Mouse (Mus musculus): ENCODE results near the gene Lman1l. TPM values are rescaled to one million over a fixed set of nuclear protein-coding genes. Genes with fewer than 3 reads are reported as not detected.

The Lman1l gene
- polyA plus RNA-seq, 1 experiment = not detected

GRCm38 (mm10) chr9:57656631-57657350 lies 36.2 kb upstream of the Lman1l start:
- H3K27me3 ChIP-seq (ENCODE audit: control insufficient read depth, insufficient read depth, low read length, poor library complexity, severe bottlenecking) = no peaks in the 10 kb centered on the region

GRCm38 (mm10) chr9:57655749-57656148 lies 35.2 kb upstream of the Lman1l start:
- peaks cover 3% of the 10 kb centered on the region for H3K4me1 ChIP-seq (ENCODE audit: control insufficient read depth, insufficient read depth, low read length)
- H3K36me3 ChIP-seq (ENCODE audit: control insufficient read depth, insufficient read depth, low read length, poor library complexity, severe bottlenecking) = no peaks in the 10 kb centered on the region
- peak overlapping the region; percentile 34; the same call in 1 of the 2 replicates for H3K4me3 ChIP-seq (ENCODE audit: low read depth, low read length)
- H3K9ac ChIP-seq (ENCODE audit: low read depth, poor library complexity, severe bottlenecking) = no peak overlapping the region
- TF ChIP-seq EP300 (IDR thresholded peaks at IDR 0.05; ENCODE audit: insufficient read depth, low read depth, low read length) (0 out of 2 replicates have a peak, but pooled peaks have one; percentile 10), CTCF (IDR thresholded peaks at IDR 0.05; ENCODE audit: low read depth, low read length) (peak; percentile 84), POLR2A (IDR thresholded peaks at IDR 0.05; ENCODE audit: insufficient read depth, low read length) (peak; percentile 27)
- H3K9me3 ChIP-seq (replicated peaks; ENCODE audit: control insufficient read depth, insufficient read depth, low read length, poor library complexity, severe bottlenecking) = no peaks in the 10 kb centered on the region
- no peak overlapping the region for H3K27ac ChIP-seq (ENCODE audit: insufficient read depth, low read length)
- no peaks in the 10 kb centered on the region for H3K27me3 ChIP-seq (ENCODE audit: control insufficient read depth, insufficient read depth, low read length, poor library complexity, severe bottlenecking)

More at GRCm38 (mm10) chr9:57656631-57657350, 36.2 kb upstream of the Lman1l start:
- Histone ChIP-seq H3K4me1 (ENCODE audit: control insufficient read depth, insufficient read depth, low read length) (peaks cover 3% of the 10 kb centered on the region), H3K9me3 (replicated peaks; ENCODE audit: control insufficient read depth, insufficient read depth, low read length, poor library complexity, severe bottlenecking) (no peaks in the 10 kb centered on the region), H3K36me3 (ENCODE audit: control insufficient read depth, insufficient read depth, low read length, poor library complexity, severe bottlenecking) (no peaks in the 10 kb centered on the region), H3K9ac (ENCODE audit: low read depth, poor library complexity, severe bottlenecking) (no peak overlapping the region), H3K27ac (ENCODE audit: insufficient read depth, low read length) (no peak overlapping the region), H3K4me3 (ENCODE audit: low read depth, low read length) (no peak overlapping the region)
- TF ChIP-seq EP300 (IDR thresholded peaks at IDR 0.05; ENCODE audit: insufficient read depth, low read depth, low read length) = no peak
- TF ChIP-seq CTCF (IDR thresholded peaks at IDR 0.05; ENCODE audit: low read depth, low read length) = no peak
- TF ChIP-seq POLR2A (IDR thresholded peaks at IDR 0.05; ENCODE audit: insufficient read depth, low read length) = no peak

- peaks cover 3% of the 10 kb centered on the region for H3K4me1 ChIP-seq (ENCODE audit: control insufficient read depth, insufficient read depth, low read length)
These were observed 34.4 kb upstream of the Lman1l start for GRCm38 (mm10) chr9:57654966-57655365.

GRCm38 (mm10) chr9:57653283-57653682 lies 32.7 kb upstream of the Lman1l start, which contains the start of gene Csk:
Gene Csk (minus strand): TSS chr9:57653631.
- Histone ChIP-seq H3K9me3 (replicated peaks; ENCODE audit: control insufficient read depth, insufficient read depth, low read length, poor library complexity, severe bottlenecking) (no peaks in the 10 kb centered on the region), H3K4me3 (ENCODE audit: low read depth, low read length) (peak within 1 kb of the TSS; percentile 41), H3K4me1 (ENCODE audit: control insufficient read depth, insufficient read depth, low read length) (peaks cover 3% of the 10 kb centered on the region), H3K9ac (ENCODE audit: low read depth, poor library complexity, severe bottlenecking) (peak within 1 kb of the TSS; percentile 36), H3K36me3 (ENCODE audit: control insufficient read depth, insufficient read depth, low read length, poor library complexity, severe bottlenecking) (no peaks in the 10 kb centered on the region), H3K27me3 (ENCODE audit: control insufficient read depth, insufficient read depth, low read length, poor library complexity, severe bottlenecking) (no peaks in the 10 kb centered on the region), H3K27ac (ENCODE audit: insufficient read depth, low read length) (peak within 1 kb of the TSS; percentile 26; the same call in 1 of the 2 replicates)
- TF ChIP-seq EP300 (IDR thresholded peaks at IDR 0.05; ENCODE audit: insufficient read depth, low read depth, low read length) (peak; percentile 31; the same call in 1 of the 2 replicates), POLR2A (IDR thresholded peaks at IDR 0.05; ENCODE audit: insufficient read depth, low read length) (no peak), CTCF (IDR thresholded peaks at IDR 0.05; ENCODE audit: low read depth, low read length) (no peak)

More at GRCm38 (mm10) chr9:57654966-57655365, 34.4 kb upstream of the Lman1l start:
- Histone ChIP-seq H3K4me3 (ENCODE audit: low read depth, low read length) (no peak overlapping the region), H3K27me3 (ENCODE audit: control insufficient read depth, insufficient read depth, low read length, poor library complexity, severe bottlenecking) (no peaks in the 10 kb centered on the region), H3K27ac (ENCODE audit: insufficient read depth, low read length) (no peak overlapping the region), H3K36me3 (ENCODE audit: control insufficient read depth, insufficient read depth, low read length, poor library complexity, severe bottlenecking) (no peaks in the 10 kb centered on the region), H3K9me3 (replicated peaks; ENCODE audit: control insufficient read depth, insufficient read depth, low read length, poor library complexity, severe bottlenecking) (no peaks in the 10 kb centered on the region), H3K9ac (ENCODE audit: low read depth, poor library complexity, severe bottlenecking) (no peak overlapping the region)
- TF ChIP-seq CTCF (IDR thresholded peaks at IDR 0.05; ENCODE audit: low read depth, low read length) (no peak), POLR2A (IDR thresholded peaks at IDR 0.05; ENCODE audit: insufficient read depth, low read length) (no peak), EP300 (IDR thresholded peaks at IDR 0.05; ENCODE audit: insufficient read depth, low read depth, low read length) (no peak)

- H3K4me1 ChIP-seq (ENCODE audit: control insufficient read depth, insufficient read depth, low read length) = peaks cover 3% of the 10 kb centered on the region
- no peak overlapping the region for H3K4me3 ChIP-seq (ENCODE audit: low read depth, low read length)
These were observed 32.3 kb upstream of the Lman1l start for GRCm38 (mm10) chr9:57652855-57653254.

GRCm38 (mm10) chr9:57652351-57652750 lies 31.8 kb upstream of the Lman1l start:
- H3K9me3 ChIP-seq (replicated peaks; ENCODE audit: control insufficient read depth, insufficient read depth, low read length, poor library complexity, severe bottlenecking) = no peaks in the 10 kb centered on the region
- H3K4me3 ChIP-seq (ENCODE audit: low read depth, low read length) = no peak overlapping the region
- H3K9ac ChIP-seq (ENCODE audit: low read depth, poor library complexity, severe bottlenecking) = no peak overlapping the region
- no peaks in the 10 kb centered on the region for H3K27me3 ChIP-seq (ENCODE audit: control insufficient read depth, insufficient read depth, low read length, poor library complexity, severe bottlenecking)
- H3K36me3 ChIP-seq (ENCODE audit: control insufficient read depth, insufficient read depth, low read length, poor library complexity, severe bottlenecking) = no peaks in the 10 kb centered on the region
- peaks cover 3% of the 10 kb centered on the region for H3K4me1 ChIP-seq (ENCODE audit: control insufficient read depth, insufficient read depth, low read length)
- TF ChIP-seq POLR2A (IDR thresholded peaks at IDR 0.05; ENCODE audit: insufficient read depth, low read length) (no peak), EP300 (IDR thresholded peaks at IDR 0.05; ENCODE audit: insufficient read depth, low read depth, low read length) (no peak), CTCF (IDR thresholded peaks at IDR 0.05; ENCODE audit: low read depth, low read length) (no peak)
- no peak overlapping the region for H3K27ac ChIP-seq (ENCODE audit: insufficient read depth, low read length)

More at GRCm38 (mm10) chr9:57652855-57653254, 32.3 kb upstream of the Lman1l start:
- Histone ChIP-seq H3K27me3 (ENCODE audit: control insufficient read depth, insufficient read depth, low read length, poor library complexity, severe bottlenecking) (no peaks in the 10 kb centered on the region), H3K9me3 (replicated peaks; ENCODE audit: control insufficient read depth, insufficient read depth, low read length, poor library complexity, severe bottlenecking) (no peaks in the 10 kb centered on the region), H3K27ac (ENCODE audit: insufficient read depth, low read length) (peak overlapping the region; percentile 26; the same call in 1 of the 2 replicates), H3K9ac (ENCODE audit: low read depth, poor library complexity, severe bottlenecking) (no peak overlapping the region; the same call in 1 of the 2 replicates), H3K36me3 (ENCODE audit: control insufficient read depth, insufficient read depth, low read length, poor library complexity, severe bottlenecking) (no peaks in the 10 kb centered on the region)
- TF ChIP-seq POLR2A (IDR thresholded peaks at IDR 0.05; ENCODE audit: insufficient read depth, low read length) (no peak), EP300 (IDR thresholded peaks at IDR 0.05; ENCODE audit: insufficient read depth, low read depth, low read length) (no peak), CTCF (IDR thresholded peaks at IDR 0.05; ENCODE audit: low read depth, low read length) (no peak)
